Mouse (Mus musculus) cerebellum, adult 2 months (tissue): ENCODE measurements around the gene Gm9821. TPM values are rescaled to one million over a fixed set of nuclear protein-coding genes. Genes with fewer than 3 reads are reported as not detected.

Experiments
- DNase-seq, 2 experiments: peaks; one replicate each; pipeline ENCODE4 v3.0.0; 2021
- H3K27ac ChIP-seq: fragments of 200-500 bp; 2 replicates; pipeline ENCODE4 v1.5.1; 2012; ENCODE audit warnings: low read length, control low read depth, inconsistent platforms; ENCODE audit not compliant: insufficient read depth
- H3K27me3 ChIP-seq: fragments of 200-500 bp; 2 replicates; pipeline ENCODE4 v1.6.1; 2012; ENCODE audit warnings: inconsistent platforms, mild to moderate bottlenecking, low read length, moderate library complexity; ENCODE audit not compliant: control insufficient read depth, insufficient read depth
- H3K4me1 ChIP-seq: fragments of 200-500 bp; 2 replicates; pipeline ENCODE4 v1.6.1; 2011; ENCODE audit warnings: low read length; ENCODE audit not compliant: control insufficient read depth, insufficient read depth
- H3K4me3 ChIP-seq: fragments of 200-500 bp; replicated peaks from 2 replicates; pipeline ENCODE3; 2011; ENCODE audit warnings: mild to moderate bottlenecking, low read depth, low read length, control low read depth; ENCODE audit not compliant: insufficient read depth
- CTCF ChIP-seq: fragments of 200-500 bp; IDR thresholded peaks from 2 replicates; pipeline ENCODE4 v1.5.1; 2011; ENCODE audit warnings: low read depth, mild to moderate bottlenecking, control low read depth, low read length, moderate library complexity, borderline replicate concordance; ENCODE audit not compliant: insufficient read depth
- POLR2A ChIP-seq: fragments of 200-500 bp; IDR thresholded peaks from 2 replicates; pipeline ENCODE4 v1.6.1; 2011; ENCODE audit warnings: low read length, control low read depth, borderline replicate concordance; ENCODE audit not compliant: insufficient read depth
- WGBS: fragments of 180-500 bp; shearing (Covaris S2); methylation state at CpG from one replicate; pipeline ENCODE4 v1.1.7; 2018; 5-methylcytosine and 5-hydroxymethylcytosine counted together
- polyA plus RNA-seq: library from polyadenylated mRNA; depleted of rRNA; stranded (reverse); fragments of >200 nt; gene quantifications from 2 replicates; pipeline ENCODE4 v1.2.3, GENCODE M21; 2012

The Gm9821 gene
- polyA plus RNA-seq, 1 experiment: not detected

- WGBS: 37% methylated on average over 9 of the region's 9 CpGs
Observed at GRCm38 (mm10) chr2:91934826-91935525, 10.5 kb upstream of the Gm9821 start.

GRCm38 (mm10) chr2:91936154-91936553 is 9.3 kb upstream of the Gm9821 start:
- Histone ChIP-seq H3K4me3 (no peak overlapping the region), H3K27me3 (no peaks in the 10 kb centered on the region), H3K27ac (no peak overlapping the region), H3K4me1 (peaks cover 78% of the 10 kb centered on the region)
- TF ChIP-seq CTCF (no peak), POLR2A (no peak)
- WGBS: 43% methylated on average over 7 of the region's 7 CpGs
- peak in 1 of 2 experiments; percentile 33 for DNase-seq

More at GRCm38 (mm10) chr2:91934826-91935525, 10.5 kb upstream of the Gm9821 start:
- Histone ChIP-seq H3K27me3 (no peaks in the 10 kb centered on the region), H3K4me1 (peaks cover 78% of the 10 kb centered on the region), H3K4me3 (no peak overlapping the region), H3K27ac (peak overlapping the region; percentile 27)
- TF ChIP-seq POLR2A (no peak), CTCF (no peak)
- peak; percentile 70 to 75 for DNase-seq

DNA sequence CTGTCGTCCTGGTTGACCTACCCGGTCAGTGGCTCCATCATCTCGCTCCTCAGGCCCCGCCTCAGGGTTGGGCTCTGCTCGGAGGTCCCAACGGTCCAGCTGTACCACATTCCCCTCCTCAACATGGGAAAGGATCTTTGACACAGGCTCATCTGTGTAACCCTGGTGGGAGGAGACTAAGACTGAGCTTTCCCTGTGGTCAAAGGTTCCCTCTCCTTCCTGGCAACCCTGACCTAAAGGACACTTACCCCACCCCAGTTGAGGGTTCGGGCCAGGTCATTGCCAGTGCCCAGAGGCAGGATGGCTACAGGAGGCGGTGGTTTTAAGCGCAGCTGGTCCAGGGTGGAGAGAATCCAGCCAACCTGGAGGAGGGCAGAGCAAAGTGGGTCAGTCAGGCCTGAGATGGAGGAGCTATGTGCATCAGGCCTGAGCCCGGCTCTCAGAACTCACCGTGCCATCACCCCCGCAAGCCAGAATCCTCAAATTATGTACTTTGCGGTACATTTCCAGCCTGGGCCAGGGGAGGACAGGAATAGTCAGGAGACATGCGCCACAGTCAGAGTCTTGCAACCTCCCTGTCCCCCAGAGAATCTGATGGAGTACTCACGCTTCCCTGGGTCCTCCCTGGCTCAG is 6.1 kb upstream of the Gm9821 start:
- peaks cover 62% of the 10 kb centered on the region for H3K4me1 ChIP-seq
- TF ChIP-seq POLR2A (no peak), CTCF (no peak)
- H3K27ac ChIP-seq: no peak overlapping the region
- 60% methylated on average over 15 of the region's 15 CpGs for WGBS
- no peak overlapping the region for H3K4me3 ChIP-seq
- no peaks in the 10 kb centered on the region for H3K27me3 ChIP-seq
- no peak for DNase-seq

DNA sequence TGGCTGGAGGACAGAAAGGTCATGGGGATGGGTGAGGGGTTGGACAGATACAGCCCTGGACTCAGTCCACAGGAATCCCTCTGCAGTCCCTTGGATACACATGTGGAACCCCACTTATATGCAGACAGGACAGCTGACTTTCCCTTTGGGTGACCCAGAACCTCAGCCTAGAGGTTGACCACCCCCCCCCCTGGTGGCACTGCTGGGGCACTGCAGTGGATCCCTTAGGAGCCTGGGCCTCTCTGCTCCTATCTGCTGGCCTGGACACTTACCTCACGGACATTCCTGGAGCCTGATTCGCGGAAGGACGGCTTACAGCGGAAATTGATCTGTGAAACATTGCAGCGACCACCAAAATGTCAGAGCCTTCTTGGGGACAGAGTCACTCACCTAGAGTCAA is 3.1 kb upstream of the Gm9821 start:
- peaks cover 61% of the 10 kb centered on the region for H3K4me1 ChIP-seq
- no peaks in the 10 kb centered on the region for H3K27me3 ChIP-seq
- 80% methylated on average over 6 of the region's 6 CpGs for WGBS
- DNase-seq: peak in 1 of 2 experiments; percentile 23
- no peak overlapping the region for H3K27ac ChIP-seq
- TF ChIP-seq POLR2A (no peak), CTCF (peak; percentile 43; the same call in 1 of the 2 replicates)
- H3K4me3 ChIP-seq: no peak overlapping the region

GRCm38 (mm10) chr2:91944170-91944950 is 1.1 kb upstream of the Gm9821 start:
- Histone ChIP-seq H3K4me3 (peak overlapping the region; percentile 5), H3K27ac (peak overlapping the region; percentile 21), H3K4me1 (peaks cover 65% of the 10 kb centered on the region), H3K27me3 (no peaks in the 10 kb centered on the region)
- no peak for TF ChIP-seq POLR2A
- peak; percentile 96 for TF ChIP-seq CTCF
- WGBS: 8% methylated on average over 13 of the region's 13 CpGs
- DNase-seq: peak; percentile 81 to 88

- peak; percentile 64 for DNase-seq
- Histone ChIP-seq H3K4me3 (no peak overlapping the region), H3K4me1 (peaks cover 71% of the 10 kb centered on the region), H3K27ac (peak overlapping the region; percentile 52), H3K27me3 (no peaks in the 10 kb centered on the region)
- 14% methylated on average over 6 of the region's 6 CpGs for WGBS
- TF ChIP-seq CTCF (no peak), POLR2A (no peak)
Observed at GRCm38 (mm10) chr2:91946836-91947235, 1.3 kb downstream of the Gm9821 start.

DNA sequence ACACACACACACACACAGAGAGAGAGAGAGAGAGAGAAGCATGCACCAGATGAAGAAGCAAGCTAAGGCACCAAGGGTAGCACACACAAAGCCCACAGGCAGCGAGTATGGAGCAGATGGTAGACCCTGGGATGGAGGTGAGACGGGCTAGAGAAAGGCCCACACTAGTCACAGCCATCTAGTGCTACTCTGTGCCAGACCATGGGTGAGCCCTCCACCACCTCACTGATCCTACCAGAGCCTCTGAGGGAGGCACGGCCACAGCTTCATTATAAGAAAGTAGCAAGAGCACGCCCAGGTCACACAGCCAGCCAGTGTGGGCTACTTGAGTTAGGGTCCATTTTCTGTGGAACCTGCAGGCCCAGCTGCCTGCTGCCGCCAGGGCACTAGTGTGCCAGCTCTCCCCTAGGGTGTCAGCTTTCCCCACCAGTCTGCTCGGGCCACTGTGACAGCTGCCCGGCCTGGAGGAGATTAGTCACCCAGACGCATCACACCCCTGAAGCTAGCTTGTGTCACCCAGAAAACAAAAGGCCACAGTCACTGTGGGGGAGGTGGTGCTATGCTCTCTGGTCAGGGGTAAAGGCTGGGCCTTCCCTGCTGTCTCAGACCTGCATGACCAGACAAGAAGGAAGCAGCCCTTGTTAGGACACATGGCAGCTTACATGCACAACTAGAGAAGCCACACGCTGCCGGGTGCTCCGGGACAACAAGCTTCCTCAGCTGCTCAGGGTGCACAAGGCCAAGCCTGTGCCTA is 2.1 kb downstream of the Gm9821 start:
- Histone ChIP-seq H3K27me3 (no peaks in the 10 kb centered on the region), H3K4me3 (peak overlapping the region; percentile 25), H3K27ac (peak overlapping the region; percentile 98), H3K4me1 (peaks cover 75% of the 10 kb centered on the region)
- no peak for TF ChIP-seq POLR2A
- TF ChIP-seq CTCF: no peak
- WGBS: 9% methylated on average over 11 of the region's 11 CpGs
- peak; percentile 68 to 76 for DNase-seq
